Mouse (Mus musculus) limb, embryonic 14.5 days (tissue): ENCODE measurements around the gene Prpf3. TPM values are rescaled to one million over a fixed set of nuclear protein-coding genes. Genes with fewer than 3 reads are reported as not detected.

ENCODE experiments used
- ATAC-seq: fragments of 200-750 bp; cut with Nextera tagmentation; 2 replicates; pipeline ENCODE4 v1.8.0; 2017; ENCODE audit warnings: low read depth, moderate number of reproducible peaks, moderate TSS enrichment; ENCODE audit not compliant: low FRiP score
- DNase-seq: peaks from one replicate; pipeline ENCODE4 v3.0.0-alpha.2; 2015; ENCODE audit warnings: low spot score
- H3K27ac ChIP-seq: fragments of 300-500 bp; sonication (generic); replicated peaks from 2 replicates; pipeline ENCODE4 v1.5.1; 2014; ENCODE audit warnings: low read depth, mild to moderate bottlenecking, low read length, moderate library complexity, mixed read lengths
- H3K27me3 ChIP-seq: fragments of 300-500 bp; sonication (generic); 2 replicates; pipeline ENCODE4 v1.6.1; 2014; ENCODE audit warnings: low read length, mixed read lengths; ENCODE audit not compliant: control insufficient read depth, insufficient read depth
- H3K36me3 ChIP-seq: fragments of 300-500 bp; sonication (generic); 2 replicates; pipeline ENCODE4 v1.6.1; 2014; ENCODE audit warnings: mild to moderate bottlenecking, low read length, moderate library complexity, mixed read lengths; ENCODE audit not compliant: control insufficient read depth, insufficient read depth
- H3K4me1 ChIP-seq: fragments of 300-500 bp; sonication (generic); 2 replicates; pipeline ENCODE4 v1.6.1; 2014; ENCODE audit warnings: antibody characterized with exemption, low read length, mixed read lengths; ENCODE audit not compliant: control insufficient read depth, insufficient read depth
- H3K4me2 ChIP-seq: fragments of 300-500 bp; sonication (generic); replicated peaks from 2 replicates; pipeline ENCODE4 v1.6.1; 2014; ENCODE audit warnings: low read depth, mild to moderate bottlenecking, low read length, moderate library complexity; ENCODE audit not compliant: severe bottlenecking
- H3K4me3 ChIP-seq: fragments of 300-500 bp; sonication (generic); replicated peaks from 2 replicates; pipeline ENCODE4 v1.5.1; 2014; ENCODE audit warnings: low read length
- H3K9ac ChIP-seq: fragments of 300-500 bp; sonication (generic); 2 replicates; pipeline ENCODE4 v1.6.1; 2014; ENCODE audit warnings: mild to moderate bottlenecking, low read depth, low read length, moderate library complexity; ENCODE audit not compliant: severe bottlenecking
- H3K9me3 ChIP-seq: fragments of 300-500 bp; sonication (generic); 2 replicates; pipeline ENCODE4 v1.6.1; 2016; ENCODE audit warnings: low read length; ENCODE audit not compliant: control insufficient read depth
- POLR2A ChIP-seq: fragments of 200-500 bp; IDR thresholded peaks from 2 replicates; pipeline ENCODE4 v1.8.0; 2012; ENCODE audit warnings: inconsistent platforms, mild to moderate bottlenecking, moderate library complexity, borderline replicate concordance; ENCODE audit not compliant: insufficient read depth, insufficient read length; ENCODE audit errors: extremely low read depth
- WGBS: fragments of 180-500 bp; shearing (Covaris S2); extraction: QIAGEN DNeasy Blood & Tissue Kit; methylation state at CpG from one replicate; pipeline ENCODE4 v1.1.7; 2014; 5-methylcytosine and 5-hydroxymethylcytosine counted together
- polyA plus RNA-seq, 2 experiments: library from polyadenylated mRNA; depleted of rRNA in 1 of 2; stranded (reverse) in 1 of 2; unstranded in 1 of 2; fragments of >200 nt; fragmentation: Nextera tagmentation in 1 of 2; extraction: Ambion mirVana in 1 of 2; gene quantifications; 2 replicates each; pipeline versions ENCODE4 v1.2.1 to v1.2.3; 2012 to 2014

The Prpf3 gene
- polyA plus RNA-seq, 2 experiments = 46.1 to 53.8 TPM

DNA sequence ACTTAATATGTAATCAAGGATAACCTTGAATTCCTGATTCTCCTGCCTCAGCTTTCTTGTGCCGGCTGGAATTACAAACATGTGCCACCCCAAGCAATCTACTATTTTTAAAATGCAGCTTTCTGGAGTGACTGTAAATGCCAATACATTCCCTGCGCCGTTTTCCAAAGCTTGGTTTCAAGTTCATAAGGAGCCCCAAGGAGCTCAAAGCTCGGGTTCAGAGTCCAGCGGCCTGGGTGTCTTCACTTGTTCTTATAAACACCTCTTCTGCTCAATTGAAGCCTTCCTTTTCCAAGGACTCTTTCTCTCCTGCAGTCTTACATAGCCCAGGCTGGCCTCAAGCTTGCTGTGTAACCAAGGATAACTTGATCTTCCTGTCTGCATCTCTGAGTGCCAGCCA is 10.4 kb upstream of the Prpf3 start:
- no peaks in the 10 kb centered on the region for H3K9me3 ChIP-seq
- H3K4me2 ChIP-seq = no peak overlapping the region
- H3K27me3 ChIP-seq = no peaks in the 10 kb centered on the region
- peaks cover 62% of the 10 kb centered on the region for H3K36me3 ChIP-seq
- 90% methylated on average over 5 of the region's 5 CpGs for WGBS
- TF ChIP-seq POLR2A = no peak
- no peak overlapping the region for H3K4me3 ChIP-seq
- no peaks in the 10 kb centered on the region for H3K4me1 ChIP-seq
- ATAC-seq = no peak
- no peak overlapping the region for H3K9ac ChIP-seq
- H3K27ac ChIP-seq = no peak overlapping the region
- no peak for DNase-seq

DNA sequence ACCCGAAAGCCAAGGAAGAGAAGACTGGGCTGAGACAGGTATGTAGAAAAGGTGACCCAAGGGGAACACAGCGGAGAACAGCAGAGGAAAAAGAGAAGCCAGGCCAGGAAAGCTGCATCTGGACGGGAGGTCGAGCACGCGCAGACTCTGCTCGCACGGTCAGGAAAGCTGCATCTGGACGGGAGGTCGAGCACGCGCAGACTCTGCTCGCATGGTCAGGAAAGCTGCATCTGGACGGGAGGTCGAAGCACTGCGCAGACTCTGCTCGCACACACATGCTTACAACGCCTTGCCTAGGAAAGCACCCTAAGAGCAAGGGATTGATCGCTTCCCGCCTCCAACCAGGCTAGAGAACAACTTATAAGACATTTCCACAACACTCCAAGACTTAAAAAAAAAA is 9.9 kb upstream of the Prpf3 start:
- no peaks in the 10 kb centered on the region for H3K9me3 ChIP-seq
- no peak overlapping the region for H3K9ac ChIP-seq
- no peak for TF ChIP-seq POLR2A
- no peak for ATAC-seq
- 89% methylated on average over 20 of the region's 20 CpGs for WGBS
- H3K4me3 ChIP-seq = no peak overlapping the region
- no peaks in the 10 kb centered on the region for H3K4me1 ChIP-seq
- H3K36me3 ChIP-seq = peaks cover 62% of the 10 kb centered on the region
- no peak overlapping the region for H3K27ac ChIP-seq
- no peak overlapping the region for H3K4me2 ChIP-seq
- H3K27me3 ChIP-seq = no peaks in the 10 kb centered on the region
- DNase-seq = no peak

DNA sequence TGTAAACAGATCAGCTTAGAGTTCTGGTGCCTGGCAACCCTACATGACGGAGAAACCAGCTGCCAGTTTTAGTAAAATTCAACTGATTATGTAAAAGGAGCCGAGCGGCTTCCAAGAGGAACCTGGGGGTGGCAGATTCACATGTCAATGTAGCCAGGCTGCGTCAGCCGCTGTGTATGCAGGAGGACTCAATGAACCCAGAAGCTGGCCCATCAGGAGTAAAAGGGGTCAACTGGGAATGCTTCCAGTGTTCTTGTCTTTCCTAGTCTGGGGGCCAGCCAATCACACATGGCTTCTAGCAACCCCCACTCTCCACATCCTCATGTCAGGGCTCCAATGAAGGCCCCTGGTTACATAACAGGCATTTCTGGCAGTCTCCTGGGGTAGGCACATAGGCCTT is 9.4 kb upstream of the Prpf3 start:
- WGBS = 80% methylated on average over 5 of the region's 5 CpGs
- Histone ChIP-seq H3K9me3 (no peaks in the 10 kb centered on the region), H3K27me3 (no peaks in the 10 kb centered on the region), H3K4me2 (no peak overlapping the region), H3K9ac (no peak overlapping the region), H3K27ac (no peak overlapping the region), H3K4me1 (no peaks in the 10 kb centered on the region), H3K36me3 (peaks cover 59% of the 10 kb centered on the region), H3K4me3 (no peak overlapping the region)
- no peak for TF ChIP-seq POLR2A
- DNase-seq (no peak), ATAC-seq (no peak)

- Histone ChIP-seq H3K4me2 (no peak overlapping the region), H3K27ac (no peak overlapping the region), H3K4me1 (no peaks in the 10 kb centered on the region), H3K9me3 (no peaks in the 10 kb centered on the region), H3K27me3 (no peaks in the 10 kb centered on the region), H3K4me3 (no peak overlapping the region), H3K36me3 (peaks cover 45% of the 10 kb centered on the region), H3K9ac (no peak overlapping the region)
- ATAC-seq = no peak
- 77% methylated on average over 7 of the region's 7 CpGs for WGBS
- DNase-seq = no peak
- TF ChIP-seq POLR2A = no peak
Observed at GRCm38 (mm10) chr3:95863578-95863977, 7.9 kb upstream of the Prpf3 start.

GRCm38 (mm10) chr3:95861796-95862195 is 6.1 kb upstream of the Prpf3 start:
- DNase-seq = peak; percentile 84
- Histone ChIP-seq H3K27me3 (no peaks in the 10 kb centered on the region), H3K36me3 (peaks cover 28% of the 10 kb centered on the region), H3K9me3 (no peaks in the 10 kb centered on the region), H3K4me1 (no peaks in the 10 kb centered on the region), H3K9ac (no peak overlapping the region), H3K27ac (no peak overlapping the region), H3K4me3 (no peak overlapping the region), H3K4me2 (no peak overlapping the region)
- no peak for TF ChIP-seq POLR2A
- ATAC-seq = peak; percentile 72; the same call in 1 of the 2 replicates
- WGBS = 34% methylated on average over 2 of the region's 2 CpGs

- Histone ChIP-seq H3K27me3 (no peaks in the 10 kb centered on the region), H3K9me3 (no peaks in the 10 kb centered on the region), H3K36me3 (peaks cover 25% of the 10 kb centered on the region), H3K4me2 (no peak overlapping the region), H3K9ac (no peak overlapping the region), H3K4me1 (no peaks in the 10 kb centered on the region), H3K27ac (no peak overlapping the region), H3K4me3 (no peak overlapping the region)
- no peak for TF ChIP-seq POLR2A
- WGBS = 80% methylated on average over 10 of the region's 10 CpGs
- DNase-seq = no peak
- no peak for ATAC-seq
Observed at GRCm38 (mm10) chr3:95861216-95861615, 5.5 kb upstream of the Prpf3 start.
